Mouse (Mus musculus): ENCODE results near the gene Tmem229b. TPM values are rescaled to one million over a fixed set of nuclear protein-coding genes. Genes with fewer than 3 reads are reported as not detected.

The Tmem229b gene
- 5.8 and 6.0 TPM in 2 replicates for polyA plus RNA-seq (2015; fragmentation: Nextera tagmentation; extraction: Ambion mirVana)

DNA sequence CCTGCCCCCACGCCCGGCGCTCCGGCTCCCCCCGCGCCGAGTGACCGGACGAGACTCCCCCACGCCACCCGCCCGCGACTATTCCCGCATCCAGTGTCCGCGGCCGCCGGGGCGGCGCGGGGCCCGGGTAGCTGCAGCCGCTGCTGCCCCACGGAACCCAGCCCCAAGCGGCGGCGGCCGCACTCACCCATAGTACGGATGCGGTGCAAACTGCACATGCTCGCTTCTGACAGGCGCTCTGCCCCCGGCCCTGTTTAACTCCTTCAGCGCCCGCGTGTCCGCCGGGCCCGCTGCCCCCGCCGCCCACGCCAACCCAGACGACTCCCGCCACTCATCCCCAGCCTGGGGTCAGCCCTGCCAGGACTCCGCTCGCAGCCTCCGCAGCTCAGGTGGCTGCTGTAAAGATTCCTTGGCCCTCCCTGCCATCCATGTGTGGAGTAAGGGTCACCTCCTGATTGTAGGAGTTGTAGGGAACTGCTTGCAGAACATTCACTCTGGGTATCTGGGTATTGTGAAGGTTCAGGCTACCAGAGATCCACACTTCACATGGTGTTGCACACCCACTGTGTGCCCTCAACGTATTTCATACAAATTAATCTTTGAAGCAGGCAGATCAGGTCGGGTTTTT is at the start of gene Tmem229b:
Gene Tmem229b, minus strand, starts transcription at position 502 of the 628 bp plus-strand sequence.
- Histone ChIP-seq H3K9ac (peak within 1 kb of the TSS; percentile 64), H3K36me3 (no peaks in the 10 kb centered on the region), H3K4me2 (peak within 1 kb of the TSS; percentile 92), H3K4me3 (peak within 1 kb of the TSS; percentile 88), H3K27ac (no peak within 1 kb of the TSS), H3K27me3 (peaks cover 19% of the 10 kb centered on the region), H3K4me1 (peaks cover 11% of the 10 kb centered on the region), H3K9me3 (no peaks in the 10 kb centered on the region)
- 0 out of 2 replicates have a peak, but pooled peaks have one; percentile 15 for ATAC-seq (ENCODE audit: insufficient number of reproducible peaks, low FRiP score, low TSS enrichment, low read depth)
- 2% methylated on average over 47 of the region's 49 CpGs for whole genome bisulfite sequencing

DNA sequence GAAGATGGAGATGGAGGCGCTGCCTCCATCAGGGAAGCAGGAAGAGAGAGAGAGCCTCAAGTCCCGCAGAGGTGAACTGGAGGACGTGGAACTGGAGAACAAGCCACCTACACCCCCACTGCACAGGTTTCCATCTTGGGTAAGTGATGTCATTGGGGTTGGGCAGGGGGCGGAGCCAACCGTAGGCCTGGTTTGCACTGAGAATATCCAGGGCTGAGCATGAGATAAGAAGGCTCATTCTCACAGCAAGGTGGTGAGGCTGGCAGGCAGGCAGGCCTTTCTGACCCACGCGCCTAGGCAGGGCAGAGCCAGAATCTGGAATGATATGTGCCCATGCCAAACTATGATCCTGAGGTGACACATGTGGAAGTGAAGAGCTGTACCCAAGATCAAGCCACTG is 47.8 kb upstream of the Tmem229b start:
- Histone ChIP-seq H3K4me2 (no peak overlapping the region), H3K4me1 (no peaks in the 10 kb centered on the region), H3K9ac (no peak overlapping the region), H3K4me3 (no peak overlapping the region), H3K27ac (no peak overlapping the region), H3K27me3 (no peaks in the 10 kb centered on the region), H3K36me3 (peaks cover 9% of the 10 kb centered on the region; the same call in 1 of the 2 replicates), H3K9me3 (no peaks in the 10 kb centered on the region)
- WGBS, result 91% methylated on average over 7 of the region's 7 CpGs
- ATAC-seq (ENCODE audit: insufficient number of reproducible peaks, low FRiP score, low TSS enrichment, low read depth), result no peak

DNA sequence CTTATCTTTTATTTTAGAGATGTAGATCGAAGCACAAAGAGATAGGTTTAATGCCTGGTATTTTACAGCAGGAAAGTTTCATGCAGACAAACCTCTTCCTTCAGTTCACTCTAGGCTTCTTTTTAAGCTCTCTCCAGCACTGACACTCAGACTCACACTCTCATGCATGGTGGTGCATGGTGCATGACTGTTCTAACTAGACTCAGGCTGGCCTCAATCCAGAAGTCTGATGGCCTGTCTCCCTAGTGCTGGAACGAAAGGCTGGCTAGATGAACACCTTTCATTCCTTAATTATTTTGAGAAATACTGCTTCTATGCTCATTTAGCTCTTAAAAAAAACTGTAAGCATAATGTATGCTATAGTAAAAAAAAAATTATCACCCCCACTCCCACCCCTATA is 44.6 kb upstream of the Tmem229b start:
- Histone ChIP-seq H3K4me3 (no peak overlapping the region), H3K4me2 (no peak overlapping the region), H3K36me3 (peaks cover 15% of the 10 kb centered on the region; the same call in 1 of the 2 replicates), H3K9me3 (no peaks in the 10 kb centered on the region), H3K9ac (no peak overlapping the region), H3K27me3 (no peaks in the 10 kb centered on the region), H3K27ac (no peak overlapping the region), H3K4me1 (no peaks in the 10 kb centered on the region)
- 78% methylated on average over 2 of the region's 2 CpGs for WGBS
- no peak for ATAC-seq (ENCODE audit: insufficient number of reproducible peaks, low FRiP score, low TSS enrichment, low read depth)

DNA sequence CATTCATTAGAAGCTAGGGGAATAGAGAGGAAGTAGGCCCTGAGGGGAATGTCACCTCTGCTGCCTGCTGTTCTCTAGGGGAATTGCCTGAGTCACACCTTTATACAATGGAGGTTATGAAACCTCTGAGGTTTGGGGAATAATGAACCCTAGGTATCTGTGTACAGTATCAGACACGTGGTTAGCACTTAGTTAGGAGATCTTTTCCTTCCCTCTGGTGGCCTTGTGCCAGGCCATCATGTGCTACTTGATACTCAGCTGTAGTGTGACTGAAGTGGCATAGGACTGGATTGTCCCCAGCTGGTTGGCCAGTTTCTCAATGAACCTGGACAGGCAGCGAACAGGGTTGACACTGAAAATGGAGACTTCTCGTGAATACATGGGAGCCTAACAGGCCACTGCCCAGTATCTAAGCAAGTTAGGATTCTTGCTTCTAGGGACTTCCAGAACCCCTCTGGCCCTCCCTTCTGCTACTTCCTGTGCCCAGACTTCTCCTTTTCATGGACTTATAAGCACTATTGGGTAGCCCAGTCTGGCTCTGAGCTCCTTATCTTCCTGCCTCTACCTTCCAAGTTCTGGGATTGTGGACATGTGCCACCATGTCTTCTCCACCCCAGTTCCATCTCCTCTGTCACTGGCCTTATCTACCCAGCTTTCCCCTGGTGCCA is 43.3 kb upstream of the Tmem229b start:
- Histone ChIP-seq H3K9ac (no peak overlapping the region), H3K9me3 (no peaks in the 10 kb centered on the region), H3K36me3 (0 out of 2 replicates have a peak, but pooled peaks cover 11% of the 10 kb centered on the region), H3K4me1 (peaks cover 3% of the 10 kb centered on the region; the same call in 1 of the 2 replicates), H3K4me3 (no peak overlapping the region), H3K27me3 (no peaks in the 10 kb centered on the region), H3K27ac (no peak overlapping the region), H3K4me2 (no peak overlapping the region)
- ATAC-seq (ENCODE audit: insufficient number of reproducible peaks, low FRiP score, low TSS enrichment, low read depth), result no peak
- 69% methylated on average over 3 of the region's 3 CpGs for WGBS

DNA sequence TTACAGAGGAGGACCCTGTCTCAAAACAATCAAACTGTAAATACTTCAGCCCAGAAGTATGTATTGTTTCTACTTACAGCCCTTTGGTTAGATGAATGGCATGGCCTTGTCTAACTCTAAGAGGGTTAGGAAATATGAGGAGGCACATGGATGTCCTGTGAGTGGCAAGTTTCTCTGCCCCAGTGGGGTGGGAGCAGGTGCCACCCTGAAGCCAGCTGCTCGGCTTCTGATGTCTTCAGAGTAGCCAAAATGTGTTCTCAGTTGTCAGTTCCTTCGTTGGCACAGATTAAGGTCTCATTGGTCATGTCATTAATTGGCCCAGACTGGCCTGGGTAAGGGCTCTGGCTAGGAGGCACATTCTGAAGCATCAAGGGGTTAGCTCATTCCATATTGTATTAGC is 42.4 kb upstream of the Tmem229b start:
- Histone ChIP-seq H3K9ac (no peak overlapping the region), H3K4me3 (no peak overlapping the region), H3K9me3 (no peaks in the 10 kb centered on the region), H3K4me1 (peaks cover 5% of the 10 kb centered on the region), H3K27me3 (no peaks in the 10 kb centered on the region), H3K4me2 (no peak overlapping the region), H3K27ac (no peak overlapping the region), H3K36me3 (0 out of 2 replicates have a peak, but pooled peaks cover 7% of the 10 kb centered on the region)
- WGBS, result 65% methylated on average over 2 of the region's 2 CpGs
- no peak for ATAC-seq (ENCODE audit: insufficient number of reproducible peaks, low FRiP score, low TSS enrichment, low read depth)

DNA sequence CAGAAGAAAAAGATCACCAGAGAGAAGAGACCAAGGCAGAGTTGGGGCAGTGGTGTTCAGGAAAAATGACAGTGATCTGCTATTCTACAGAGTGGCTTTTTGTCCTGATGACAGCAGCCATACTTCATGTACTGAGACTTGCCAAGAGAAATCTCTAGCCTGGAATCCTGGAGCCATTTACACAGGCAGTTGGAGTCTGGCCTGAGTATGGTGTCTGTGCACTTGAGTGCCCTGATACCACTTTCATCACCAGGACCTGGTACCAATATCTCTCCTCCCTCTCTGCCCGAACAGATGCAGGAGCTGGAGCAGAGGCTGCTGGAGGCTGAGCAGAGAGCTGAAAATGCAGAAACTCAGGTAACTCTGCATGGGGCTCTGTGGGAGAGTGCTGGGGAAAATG is 41.5 kb upstream of the Tmem229b start:
- 61% methylated on average over 1 of the region's 1 CpGs for WGBS
- Histone ChIP-seq H3K27ac (no peak overlapping the region), H3K4me1 (peaks cover 7% of the 10 kb centered on the region)

DNA sequence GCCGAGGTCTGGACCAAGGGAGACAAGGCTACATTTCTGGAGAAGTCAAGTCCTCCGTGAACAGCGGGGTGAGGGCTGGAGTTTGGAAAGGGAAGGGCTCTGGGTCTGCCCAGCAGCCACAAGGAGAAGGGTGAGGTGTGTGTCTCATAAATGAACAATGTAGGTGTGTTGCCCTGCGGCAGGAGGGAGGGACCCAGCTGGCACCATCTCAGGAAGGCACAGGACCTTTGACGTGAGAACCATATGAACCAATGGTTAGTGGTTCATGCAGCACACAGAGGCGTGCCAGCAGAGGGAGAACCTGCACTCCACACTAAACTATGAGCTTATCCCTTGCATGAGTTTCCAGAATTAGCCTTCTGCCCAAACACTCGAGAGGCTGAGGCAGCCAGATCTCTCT is 39.8 kb upstream of the Tmem229b start:
- Histone ChIP-seq H3K9ac (no peak overlapping the region), H3K4me2 (no peak overlapping the region), H3K4me1 (peaks cover 7% of the 10 kb centered on the region), H3K36me3 (0 out of 2 replicates have a peak, but pooled peaks cover 6% of the 10 kb centered on the region), H3K4me3 (no peak overlapping the region), H3K27me3 (no peaks in the 10 kb centered on the region), H3K9me3 (no peaks in the 10 kb centered on the region), H3K27ac (no peak overlapping the region)
- ATAC-seq (ENCODE audit: insufficient number of reproducible peaks, low FRiP score, low TSS enrichment, low read depth), result no peak
- 83% methylated on average over 7 of the region's 7 CpGs for WGBS

More for the DNA sequence above, 41.5 kb upstream of the Tmem229b start:
- Histone ChIP-seq H3K9me3 (no peaks in the 10 kb centered on the region), H3K36me3 (0 out of 2 replicates have a peak, but pooled peaks cover 6% of the 10 kb centered on the region), H3K27me3 (no peaks in the 10 kb centered on the region), H3K4me3 (no peak overlapping the region), H3K4me2 (no peak overlapping the region), H3K9ac (no peak overlapping the region)
- ATAC-seq (ENCODE audit: insufficient number of reproducible peaks, low FRiP score, low TSS enrichment, low read depth), result no peak

DNA sequence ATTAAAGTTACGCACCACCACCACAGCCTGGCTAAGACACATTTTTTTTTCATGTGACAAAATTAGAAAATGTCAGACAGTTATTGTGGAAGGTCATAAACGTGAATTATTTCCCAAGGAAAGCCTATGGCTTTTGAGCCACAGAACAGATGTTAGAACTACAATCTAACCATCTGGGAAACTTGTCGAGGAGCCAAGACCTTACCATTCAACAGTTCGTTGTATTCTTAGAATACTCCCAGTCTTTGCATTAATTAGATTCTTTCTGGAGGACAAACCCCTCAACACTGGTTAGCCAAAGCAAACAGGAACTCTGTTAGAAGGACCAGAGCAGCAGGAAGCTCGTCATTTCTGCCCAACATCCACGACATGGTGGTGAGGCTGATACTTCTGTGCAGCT is 38.7 kb upstream of the Tmem229b start:
- peaks cover 7% of the 10 kb centered on the region for H3K4me1 ChIP-seq
- no peak overlapping the region for H3K9ac ChIP-seq
- peaks cover 6% of the 10 kb centered on the region; the same call in 1 of the 2 replicates for H3K36me3 ChIP-seq
- H3K27me3 ChIP-seq, result no peaks in the 10 kb centered on the region
- H3K9me3 ChIP-seq, result no peaks in the 10 kb centered on the region
- no peak overlapping the region for H3K4me3 ChIP-seq
- H3K27ac ChIP-seq, result no peak overlapping the region
- no peak for ATAC-seq (ENCODE audit: insufficient number of reproducible peaks, low FRiP score, low TSS enrichment, low read depth)
- WGBS, result 50% methylated on average over 6 of the region's 6 CpGs
- no peak overlapping the region for H3K4me2 ChIP-seq

DNA sequence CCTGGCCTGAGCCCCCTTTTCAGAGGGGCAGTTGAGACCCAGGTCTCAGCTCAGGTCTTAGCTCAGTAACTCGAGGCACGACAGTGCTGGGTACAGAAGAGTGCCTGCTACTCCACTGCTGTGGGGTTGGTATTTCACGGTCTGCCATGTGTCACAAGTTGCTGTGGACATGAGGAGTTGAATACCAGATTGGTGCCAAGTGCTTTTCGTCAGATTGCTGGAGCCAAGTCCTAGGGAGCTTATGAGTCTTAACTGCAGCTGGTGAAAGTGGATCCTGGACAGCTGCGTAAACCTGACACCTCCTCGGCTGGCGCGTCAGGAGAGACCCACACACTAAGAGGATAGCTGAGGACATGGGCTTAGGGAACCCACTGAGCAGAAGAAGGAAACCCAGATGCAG is 37.2 kb upstream of the Tmem229b start:
- Histone ChIP-seq H3K36me3 (peaks cover 4% of the 10 kb centered on the region; the same call in 1 of the 2 replicates), H3K4me2 (no peak overlapping the region), H3K4me3 (no peak overlapping the region), H3K27me3 (no peaks in the 10 kb centered on the region), H3K27ac (no peak overlapping the region), H3K9ac (no peak overlapping the region), H3K4me1 (peaks cover 7% of the 10 kb centered on the region), H3K9me3 (no peaks in the 10 kb centered on the region)
- peak; percentile 82 for ATAC-seq (ENCODE audit: insufficient number of reproducible peaks, low FRiP score, low TSS enrichment, low read depth)
- 42% methylated on average over 8 of the region's 8 CpGs for WGBS

DNA sequence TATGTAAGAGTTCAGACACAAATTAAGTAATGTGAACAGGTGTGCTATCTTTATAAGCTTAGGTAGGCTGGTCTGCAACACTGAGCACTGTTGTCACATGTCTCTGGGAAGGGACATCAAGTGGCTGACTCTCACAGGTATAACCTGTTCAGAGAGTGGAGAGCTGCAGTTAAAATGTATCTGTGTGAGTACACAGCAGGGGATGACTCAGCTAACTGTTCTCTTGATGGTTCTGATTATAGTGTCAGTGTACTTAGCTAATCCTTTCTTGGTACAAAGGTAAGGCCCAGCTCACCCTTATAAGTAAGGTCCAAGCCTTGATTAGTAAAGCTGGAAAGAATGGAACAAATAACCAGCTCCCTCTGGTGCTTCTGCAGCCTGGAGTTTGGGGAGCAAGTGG is 34.0 kb upstream of the Tmem229b start:
- Histone ChIP-seq H3K36me3 (no peaks in the 10 kb centered on the region; the same call in 1 of the 2 replicates), H3K9ac (no peak overlapping the region), H3K4me3 (no peak overlapping the region), H3K4me1 (peaks cover 4% of the 10 kb centered on the region), H3K9me3 (no peaks in the 10 kb centered on the region), H3K4me2 (no peak overlapping the region), H3K27me3 (no peaks in the 10 kb centered on the region), H3K27ac (no peak overlapping the region)
- ATAC-seq (ENCODE audit: insufficient number of reproducible peaks, low FRiP score, low TSS enrichment, low read depth), result no peak

DNA sequence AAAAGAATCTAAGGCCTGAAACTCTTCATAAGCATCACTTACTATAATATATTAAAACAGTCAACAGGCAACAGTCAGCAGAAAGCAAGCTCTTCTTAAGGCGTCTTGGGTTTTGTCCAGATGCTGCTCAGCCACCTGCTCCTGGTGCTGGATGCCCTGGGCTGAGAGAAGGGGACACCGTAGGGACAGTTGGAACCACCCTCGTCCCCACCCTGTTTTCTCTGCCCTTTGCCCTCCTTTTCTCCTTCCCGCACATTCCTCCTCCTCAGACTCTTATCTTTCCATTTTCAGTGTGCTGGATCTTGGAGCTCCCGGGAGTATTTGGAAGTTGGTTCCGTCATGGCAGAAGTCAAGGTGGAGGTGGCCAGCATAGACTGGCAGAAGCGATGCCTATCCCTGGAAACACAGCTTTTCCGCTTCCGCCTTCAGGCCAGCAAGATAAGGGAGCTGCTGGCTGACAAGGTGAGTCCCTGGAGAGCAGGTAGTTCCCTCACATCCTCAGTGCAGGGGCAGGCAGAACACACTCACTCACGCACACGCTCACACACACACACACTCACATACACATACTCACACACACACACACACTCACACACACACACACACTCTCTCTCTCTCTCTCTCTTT is 32.9 kb upstream of the Tmem229b start:
- no peak for ATAC-seq (ENCODE audit: insufficient number of reproducible peaks, low FRiP score, low TSS enrichment, low read depth)
- Histone ChIP-seq H3K27me3 (no peaks in the 10 kb centered on the region), H3K27ac (no peak overlapping the region), H3K36me3 (no peaks in the 10 kb centered on the region; the same call in 1 of the 2 replicates), H3K4me1 (peaks cover 4% of the 10 kb centered on the region), H3K4me2 (no peak overlapping the region), H3K4me3 (no peak overlapping the region), H3K9me3 (no peaks in the 10 kb centered on the region), H3K9ac (no peak overlapping the region)
- 86% methylated on average over 11 of the region's 11 CpGs for WGBS

DNA sequence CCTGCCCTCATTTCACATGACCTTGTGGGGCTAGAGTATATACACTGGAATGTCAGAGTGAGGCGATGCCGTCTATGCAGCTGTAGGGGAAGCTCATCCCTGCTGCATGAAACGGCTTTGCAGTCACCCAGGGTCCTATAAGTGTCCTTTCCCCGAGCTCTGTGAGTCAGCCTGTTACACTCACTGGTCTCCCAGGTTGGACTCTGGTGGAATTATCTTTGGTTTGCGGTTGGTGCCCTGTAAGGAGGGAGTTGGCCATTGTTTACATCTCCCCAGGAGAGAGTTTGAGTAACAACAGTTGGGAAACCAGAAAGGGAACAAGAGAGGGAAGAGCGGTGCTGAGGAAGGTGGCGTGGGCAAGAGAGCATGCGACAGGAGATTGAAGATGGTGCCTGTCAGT is 32.3 kb upstream of the Tmem229b start:
- Histone ChIP-seq H3K4me2 (no peak overlapping the region), H3K9me3 (no peaks in the 10 kb centered on the region), H3K36me3 (no peaks in the 10 kb centered on the region; the same call in 1 of the 2 replicates), H3K4me3 (no peak overlapping the region), H3K9ac (no peak overlapping the region), H3K27ac (no peak overlapping the region), H3K4me1 (peaks cover under 1% of the 10 kb centered on the region), H3K27me3 (no peaks in the 10 kb centered on the region)
- no peak for ATAC-seq (ENCODE audit: insufficient number of reproducible peaks, low FRiP score, low TSS enrichment, low read depth)
- WGBS, result 73% methylated on average over 8 of the region's 8 CpGs

Measured in limb, embryonic 15.5 days (tissue).